Mouse (Mus musculus): ENCODE data around the gene Cd80. TPM values are rescaled to one million over a fixed set of nuclear protein-coding genes. Genes with fewer than 3 reads are reported as not detected.

Gene Cd80
- total and polyA plus RNA-seq, 3 experiments = 39.5 to 57.8 (median 46.2) TPM

DNA sequence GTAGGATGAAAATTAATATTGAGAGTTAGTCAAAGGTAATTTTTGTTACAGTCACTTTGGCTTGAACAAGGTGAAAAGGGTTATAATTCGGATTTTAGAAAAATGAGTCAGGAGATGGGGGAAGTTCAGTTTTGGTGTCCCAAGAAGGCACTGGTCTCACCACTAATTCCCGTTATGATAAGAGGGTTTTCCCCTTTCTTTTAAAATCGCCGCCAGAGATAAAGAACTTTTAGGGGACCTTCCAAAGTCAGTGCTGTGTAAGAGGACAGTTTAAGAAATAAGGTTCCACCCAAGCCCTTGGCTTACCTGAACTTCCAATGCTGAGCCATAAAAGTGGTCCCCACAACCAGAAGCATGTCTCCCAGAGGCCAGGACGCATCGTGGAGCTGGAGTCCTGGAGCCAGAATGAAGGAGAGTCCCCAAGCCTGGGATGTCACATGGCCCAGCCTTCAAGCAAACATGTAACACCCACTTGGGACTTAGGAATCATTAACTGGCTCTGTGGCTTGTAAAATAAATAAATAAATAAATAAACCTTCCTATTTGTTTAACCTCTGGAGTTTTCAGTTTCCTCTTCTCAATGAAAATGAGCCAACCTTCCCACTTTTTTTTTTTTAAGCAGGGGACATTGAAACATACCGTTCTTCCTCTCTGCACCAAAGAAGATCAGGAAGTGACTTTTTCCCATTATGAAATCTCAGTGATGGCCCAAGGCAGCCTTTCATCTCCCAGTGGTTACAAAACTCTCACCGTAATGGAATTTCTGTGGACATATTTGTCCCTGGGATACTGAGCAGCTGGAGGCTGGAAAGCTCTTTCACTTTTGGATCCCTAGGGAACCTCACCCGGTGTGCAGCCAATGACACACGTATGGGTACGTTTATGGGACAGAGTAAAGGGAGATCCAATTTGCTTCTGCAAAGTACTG, 22.6 kb upstream of the Cd80 start, which contains the start of gene Pla1a (continued):
- peak; percentile 75 for TF ChIP-seq JUN (IDR thresholded peaks at IDR 0.05; ENCODE audit: insufficient read depth, low read depth, low read length)
- 0 out of 2 replicates have a peak, but pooled peaks have one; percentile 33 for TF ChIP-seq RCOR1 (conservative IDR thresholded peaks at IDR 0.05; ENCODE audit: low read depth, low read length)
- no peak for TF ChIP-seq ZC3H11A (IDR thresholded peaks at IDR 0.05; ENCODE audit: low read depth, low read length)
- no peak for TF ChIP-seq KAT2A (IDR thresholded peaks at IDR 0.05; ENCODE audit: insufficient replicate concordance, low read length)
- no peak for TF ChIP-seq UBTF (IDR thresholded peaks at IDR 0.05; ENCODE audit: low read depth, low read length)
- peak; percentile 93 for TF ChIP-seq IRF4 (IDR thresholded peaks at IDR 0.05; ENCODE audit: low read depth, low read length)
- TF ChIP-seq ZNF384 (IDR thresholded peaks at IDR 0.05; ENCODE audit: low read depth, low read length) = peak; percentile 47
- TF ChIP-seq NELFE (IDR thresholded peaks at IDR 0.05; ENCODE audit: low read depth, low read length) = no peak
- TF ChIP-seq TBP (conservative IDR thresholded peaks at IDR 0.05; ENCODE audit: low read depth, low read length) = no peak
- no peak for TF ChIP-seq PAX5 (IDR thresholded peaks at IDR 0.05; ENCODE audit: low read length)

DNA sequence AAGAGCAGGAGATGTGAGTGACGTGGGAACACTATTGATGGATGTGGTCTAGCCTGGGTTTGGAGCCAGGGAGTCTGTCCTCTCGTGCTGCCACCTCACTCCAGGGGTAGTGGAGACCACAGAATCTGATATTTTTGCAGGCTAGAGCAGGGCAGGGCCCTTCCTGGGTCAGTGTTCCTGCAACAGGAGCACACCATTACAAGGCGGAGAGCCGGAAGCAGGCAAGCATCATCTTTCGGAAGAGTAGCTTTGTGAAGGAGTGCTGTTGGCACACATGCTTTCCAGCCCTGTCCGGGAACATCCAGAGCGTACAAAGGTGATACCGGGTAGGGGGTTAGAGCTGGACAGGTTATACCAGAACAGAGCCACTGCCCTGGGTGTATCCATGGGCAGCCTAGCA, 21.8 kb upstream of the Cd80 start:
- TF ChIP-seq MYC (IDR thresholded peaks at IDR 0.05; ENCODE audit: low read depth, low read length) (no peak), POLR2AphosphoS2 (IDR thresholded peaks at IDR 0.05; ENCODE audit: low read depth, low read length) (no peak), IRF4 (IDR thresholded peaks at IDR 0.05; ENCODE audit: low read depth, low read length) (no peak), HCFC1 (IDR thresholded peaks at IDR 0.05; ENCODE audit: low read depth, low read length) (no peak), CHD2 (IDR thresholded peaks at IDR 0.05; ENCODE audit: low read length) (no peak), SMC3 (IDR thresholded peaks at IDR 0.05; ENCODE audit: low read depth, low read length) (no peak), MAZ (IDR thresholded peaks at IDR 0.05; ENCODE audit: low read depth, low read length) (no peak), PAX5 (IDR thresholded peaks at IDR 0.05; ENCODE audit: low read length) (no peak), USF1 (IDR thresholded peaks at IDR 0.05; ENCODE audit: low read depth, low read length) (no peak), BHLHE40 (IDR thresholded peaks at IDR 0.05; ENCODE audit: low read depth, low read length) (no peak), JUN (IDR thresholded peaks at IDR 0.05; ENCODE audit: insufficient read depth, low read depth, low read length) (no peak), MAFK (IDR thresholded peaks at IDR 0.05; ENCODE audit: insufficient replicate concordance, low read length) (no peak), NRF1 (IDR thresholded peaks at IDR 0.05; ENCODE audit: low read depth, low read length) (no peak), ZMIZ1 (IDR thresholded peaks at IDR 0.05; ENCODE audit: low read depth, low read length) (no peak), EP300 (IDR thresholded peaks at IDR 0.05; ENCODE audit: low read length) (no peak), MEF2A (IDR thresholded peaks at IDR 0.05; ENCODE audit: borderline replicate concordance, low read depth, low read length) (no peak), ELF1 (IDR thresholded peaks at IDR 0.05; ENCODE audit: low read depth, low read length) (no peak), CTCF (conservative IDR thresholded peaks at IDR 0.05 in 1 of 2, IDR thresholded peaks at IDR 0.05 in 1 of 2; ENCODE audit: low read depth in 2 of 2, low read length in 2 of 2) (no peak)
- H3K9ac ChIP-seq (ENCODE audit: insufficient read depth, low read depth) = no peak overlapping the region
- no peak for DNase-seq (ENCODE audit: extremely low read depth)
- H3K27ac ChIP-seq (ENCODE audit: insufficient read depth, low read depth) = no peak overlapping the region
- in situ Hi-C loops (cut with MboI; ENCODE audit: low pct_ligation_motif_present, low pct_unique_long_range_greater_than_20kb, low sequenced_read_pairs) = no loop called here
- H3K9me3 ChIP-seq (replicated peaks; ENCODE audit: low read length) = no peaks in the 10 kb centered on the region
- H3K4me2 ChIP-seq (ENCODE audit: insufficient read depth, low read depth, poor library complexity, severe bottlenecking) = peak overlapping the region; percentile 24; the same call in 1 of the 2 replicates
- H3K27me3 ChIP-seq (replicated peaks) = no peaks in the 10 kb centered on the region
- H3K79me2 ChIP-seq (replicated peaks; ENCODE audit: control insufficient read depth, extremely low read depth, insufficient read depth, poor library complexity, severe bottlenecking) = no peaks in the 10 kb centered on the region
- dilution Hi-C loops (cut with MboI; ENCODE audit: extremely low pct_ligation_motif_present, extremely low pct_unique_long_range_greater_than_20kb, low sequenced_read_pairs) = no loop called here
- H3K4me1 ChIP-seq (ENCODE audit: control insufficient read depth in 1 of 2, insufficient read depth in 2 of 2) = peaks cover 23 to 40% of the 10 kb centered on the region in 2 experiments
- H3K4me3 ChIP-seq (replicated peaks in 1 of 3; ENCODE audit: low read depth in 2 of 3, low read length in 2 of 3, poor library complexity in 1 of 3) = no peak overlapping the region
- no peaks in the 10 kb centered on the region for H3K36me3 ChIP-seq (replicated peaks in 1 of 2; ENCODE audit: control insufficient read depth in 1 of 2, insufficient read depth in 1 of 2, low read length in 1 of 2)
